Mouse (Mus musculus): ENCODE results near the gene Plxna4.

Gene Plxna4

DNA sequence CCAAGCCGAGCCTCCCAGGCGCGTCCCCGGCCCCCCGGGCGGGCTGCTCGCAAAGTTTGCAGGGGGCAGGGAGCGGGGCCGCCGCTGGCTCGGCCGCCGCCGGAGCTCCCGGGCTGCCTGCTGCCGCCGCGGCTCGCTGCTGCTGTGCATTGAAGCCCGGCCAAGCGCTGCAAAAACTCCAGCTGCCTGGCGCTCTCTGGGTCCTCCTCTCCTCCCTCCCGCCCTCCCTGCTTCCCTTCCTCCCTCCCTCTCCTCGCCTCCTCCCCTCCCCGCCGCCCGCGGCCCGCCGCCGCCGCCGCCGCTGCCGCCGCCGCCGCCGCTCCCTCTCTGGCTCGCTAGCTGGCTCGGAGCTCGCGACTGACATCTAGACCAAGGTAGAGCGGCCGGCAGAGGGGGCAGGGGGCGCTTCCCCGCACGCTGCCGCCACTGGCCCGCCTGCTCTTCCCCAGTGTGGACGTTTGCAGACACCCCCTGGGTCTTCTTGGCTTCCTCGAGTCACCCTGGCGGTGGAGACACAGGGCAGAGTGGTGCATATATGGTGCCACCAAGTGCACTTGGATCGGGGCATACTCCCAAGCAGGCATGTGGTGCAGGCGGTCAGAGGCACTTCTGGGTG is at the start of gene Plxna4:
TSS of gene Plxna4 (minus strand) at position 137 of the 616 bp plus-strand sequence.
- DNase-seq, result peak; percentile 89

DNA sequence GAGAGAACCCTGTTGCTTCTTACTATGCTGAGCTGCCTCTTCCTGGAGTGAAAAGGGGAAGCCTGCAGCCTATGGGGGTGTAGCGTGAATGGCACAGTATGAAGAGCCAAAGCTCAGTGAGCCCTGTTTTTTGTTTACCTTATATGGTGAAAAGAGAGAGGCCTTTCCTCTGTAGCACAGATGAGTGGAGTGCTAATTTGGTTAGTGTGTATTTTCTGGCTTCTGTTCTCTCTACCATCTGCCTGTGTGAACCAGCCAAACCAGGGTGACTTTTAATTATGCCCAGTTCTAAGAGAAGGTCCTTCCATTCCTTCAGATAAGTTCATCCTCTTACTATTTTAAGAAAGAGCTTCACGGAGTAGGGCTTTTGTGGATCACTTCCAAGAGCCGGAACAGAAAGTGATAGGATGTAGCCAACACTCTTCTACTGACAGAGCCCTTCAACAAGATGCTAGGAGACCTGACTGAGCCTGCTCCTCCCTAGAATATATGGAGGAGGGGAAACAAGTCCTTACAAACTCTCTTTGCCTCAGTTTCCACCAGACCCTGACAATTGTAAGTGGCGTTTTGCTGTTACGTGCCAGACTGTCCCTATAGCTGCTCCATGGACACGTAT is 49.7 kb upstream of the Plxna4 start:
- no peak for DNase-seq

DNA sequence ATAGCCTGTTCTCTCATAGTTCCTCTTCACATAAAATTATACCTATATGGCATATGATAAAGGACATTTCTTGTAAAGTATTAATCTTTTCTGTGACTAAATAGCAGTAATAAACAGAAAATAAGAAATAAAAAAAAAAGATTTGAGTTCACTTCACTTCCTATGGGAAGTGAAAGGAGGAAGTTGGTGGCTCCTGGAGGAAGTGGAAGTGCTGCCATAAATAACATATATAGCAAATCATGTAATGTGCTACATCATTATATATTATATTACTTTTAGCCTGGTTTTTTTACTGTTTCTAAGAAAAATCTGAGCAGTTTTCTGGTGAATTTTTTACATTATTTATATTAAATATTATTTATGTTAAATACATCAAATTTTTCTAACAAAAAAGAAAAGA is 22.7 kb upstream of the Plxna4 start:
- DNase-seq, result no peak

DNA sequence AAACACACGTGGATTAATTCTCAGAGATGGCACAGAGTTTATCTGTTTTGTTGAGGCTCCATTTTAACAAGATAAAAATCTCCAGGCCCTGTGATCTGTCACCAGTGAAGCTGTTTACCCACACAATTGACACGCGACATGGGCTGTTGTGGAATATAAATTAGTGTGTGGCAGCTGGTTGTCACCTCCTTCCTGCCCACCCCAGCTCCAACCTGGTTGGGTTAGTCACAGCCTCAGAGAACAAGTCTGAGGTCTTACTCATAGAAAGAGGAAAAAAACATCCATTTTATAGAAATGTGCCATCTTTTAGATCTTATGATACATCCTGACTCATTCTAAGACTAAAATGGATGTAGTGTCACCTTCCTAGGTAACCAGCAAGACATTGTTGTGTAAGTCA is 18.8 kb upstream of the Plxna4 start:
- no peak for DNase-seq

DNA sequence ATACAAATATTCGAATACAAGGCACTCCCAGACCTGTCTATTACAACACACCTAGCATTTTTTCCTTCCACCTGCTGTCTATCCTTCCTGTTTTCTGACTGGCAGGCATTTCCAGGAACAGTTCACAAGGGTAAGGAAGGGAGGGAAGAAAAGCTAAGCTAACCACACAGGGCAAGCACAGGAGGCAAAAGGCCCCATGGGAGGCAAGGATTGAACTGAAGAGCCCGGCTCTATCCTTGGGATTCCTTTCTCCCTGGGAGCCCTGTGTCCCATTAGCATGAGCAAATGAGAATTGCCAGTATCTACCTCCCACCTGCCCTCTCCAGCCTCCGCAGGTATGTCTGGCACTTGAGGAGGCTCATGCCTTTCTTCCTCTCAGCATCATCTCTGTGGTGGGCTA is 17.6 kb upstream of the Plxna4 start:
- DNase-seq, result no peak

DNA sequence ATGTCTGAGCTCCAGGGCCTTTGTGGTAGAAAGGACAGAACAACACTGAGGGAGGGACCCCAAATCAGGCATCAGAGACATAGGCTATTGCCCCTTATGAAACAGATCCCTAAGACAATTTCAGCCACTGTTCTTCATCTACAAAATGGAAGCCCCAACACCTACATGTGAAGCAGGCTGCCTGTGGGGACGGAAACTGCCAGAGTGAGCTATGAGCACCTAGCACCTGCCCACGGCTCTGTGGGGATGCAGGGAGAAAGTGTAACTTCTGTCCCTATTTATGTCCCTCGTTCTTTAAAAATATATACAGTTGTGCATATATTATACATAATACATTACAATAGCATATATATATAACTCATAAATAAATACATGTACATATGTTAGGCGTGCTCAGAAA is 16.9 kb upstream of the Plxna4 start:
- no peak for DNase-seq

DNA sequence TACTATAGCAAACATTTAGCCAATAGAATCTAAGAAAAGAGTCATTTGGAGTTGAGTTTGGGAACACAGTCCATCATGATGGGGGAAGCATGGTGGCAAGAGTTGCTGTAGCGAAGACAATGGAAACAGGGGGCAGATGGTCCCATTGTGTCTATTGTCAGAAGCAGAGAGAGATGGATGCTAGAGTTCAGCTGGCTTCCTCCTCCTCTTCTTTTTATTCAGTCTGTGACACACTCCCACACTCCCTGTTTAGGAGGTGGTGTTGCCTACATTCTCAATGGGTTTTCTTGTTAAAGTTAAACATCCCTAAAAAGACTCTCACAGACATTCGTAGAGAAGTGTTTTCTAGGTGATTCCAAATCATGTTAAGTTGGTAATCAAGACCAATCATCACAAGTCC is 14.1 kb upstream of the Plxna4 start:
- DNase-seq, result no peak

DNA sequence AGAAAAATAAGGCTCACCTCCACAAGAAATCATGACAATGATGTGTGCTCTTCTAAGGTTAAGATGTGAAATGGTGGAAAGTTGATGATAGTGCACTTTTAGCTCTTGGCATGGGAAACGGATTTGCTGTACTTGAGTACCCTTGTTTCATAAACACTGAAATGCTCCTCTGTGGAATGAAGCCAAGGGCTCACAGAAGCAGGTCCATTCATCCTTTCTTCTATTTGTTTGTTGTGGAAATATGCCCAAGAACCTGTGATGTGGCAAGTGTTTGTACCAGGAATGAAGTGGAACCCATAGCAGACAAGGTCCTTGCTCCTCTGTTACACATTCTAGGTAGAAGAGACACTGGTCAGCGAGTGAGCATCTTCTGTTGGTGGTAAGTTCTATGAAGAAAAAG is 13.3 kb upstream of the Plxna4 start:
- DNase-seq, result no peak

DNA sequence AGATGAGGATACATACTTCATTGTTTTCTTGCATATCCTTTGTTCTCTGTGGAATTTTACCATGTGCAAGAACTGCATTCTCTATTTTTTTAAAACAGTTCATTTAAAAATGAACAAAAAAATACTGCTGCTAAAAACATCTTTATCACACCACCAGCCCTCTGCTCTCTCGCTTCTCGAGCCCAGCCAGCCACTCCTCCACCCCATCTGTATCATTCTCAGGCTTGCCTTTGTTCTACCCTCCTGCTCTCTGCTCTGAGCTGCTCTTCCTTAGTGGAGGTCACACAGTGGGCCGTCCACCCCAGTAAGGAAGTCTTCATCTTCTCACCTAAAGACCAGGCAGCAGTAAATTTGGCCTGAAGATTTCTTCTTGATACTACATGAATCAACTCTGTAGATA is 7.6 kb upstream of the Plxna4 start:
- DNase-seq, result no peak

DNA sequence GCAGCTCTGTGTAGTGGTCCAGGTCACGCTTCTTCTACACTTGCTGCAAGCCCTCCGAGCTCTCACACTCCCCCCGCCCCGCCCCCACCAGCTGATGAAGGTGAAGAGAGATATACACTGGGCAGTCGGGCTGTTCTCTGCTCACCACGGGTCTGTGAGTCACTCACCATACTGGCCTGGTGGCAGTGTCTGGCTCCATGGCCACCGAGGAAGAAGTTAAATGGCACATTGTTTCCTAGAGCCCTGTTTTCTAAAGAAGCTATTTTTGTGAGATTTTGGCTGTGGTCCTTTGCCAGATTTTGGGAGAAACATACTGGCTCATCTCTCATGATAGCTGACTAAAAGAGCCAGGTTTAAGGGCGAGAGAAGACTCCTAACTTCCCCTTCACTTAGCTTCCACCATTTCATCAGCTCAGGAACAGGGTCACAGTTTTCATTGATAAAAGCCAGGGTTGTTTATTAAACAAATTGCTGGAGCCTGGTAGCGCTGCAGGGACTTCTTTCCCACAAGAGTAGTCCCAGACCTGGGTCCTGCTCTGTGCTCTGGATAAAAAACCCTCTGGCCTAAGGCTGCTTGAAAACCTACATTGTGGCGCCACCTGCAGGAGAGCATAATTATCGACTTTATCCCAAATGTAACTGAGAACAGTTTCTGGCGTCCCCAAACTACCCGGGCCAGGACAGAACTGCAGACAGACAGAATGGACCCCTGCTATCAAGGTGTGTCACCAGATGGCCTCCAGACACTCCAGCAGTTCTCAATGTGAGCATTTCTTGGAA is 3.2 kb upstream of the Plxna4 start:
- DNase-seq, result peak; percentile 88

DNA sequence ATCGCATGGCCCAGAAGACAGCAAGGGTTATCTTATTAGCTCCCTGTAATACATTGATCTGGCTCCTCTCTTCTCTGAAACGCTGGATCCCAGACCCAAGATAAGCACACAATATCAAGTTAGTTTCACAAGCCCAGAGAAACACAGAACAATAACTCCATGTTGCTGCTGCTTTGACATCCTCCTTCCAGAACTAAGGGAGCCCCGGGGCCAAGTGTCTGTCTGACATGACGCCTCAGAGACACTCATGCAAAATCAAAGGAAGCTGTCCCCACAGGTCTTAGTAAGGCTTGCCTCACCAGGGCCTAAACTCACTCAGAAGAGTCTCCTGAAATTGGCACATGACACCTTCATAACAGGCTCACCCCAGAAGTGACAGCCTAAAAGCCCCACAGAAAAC is 1.6 kb upstream of the Plxna4 start:
- DNase-seq, result no peak

DNA sequence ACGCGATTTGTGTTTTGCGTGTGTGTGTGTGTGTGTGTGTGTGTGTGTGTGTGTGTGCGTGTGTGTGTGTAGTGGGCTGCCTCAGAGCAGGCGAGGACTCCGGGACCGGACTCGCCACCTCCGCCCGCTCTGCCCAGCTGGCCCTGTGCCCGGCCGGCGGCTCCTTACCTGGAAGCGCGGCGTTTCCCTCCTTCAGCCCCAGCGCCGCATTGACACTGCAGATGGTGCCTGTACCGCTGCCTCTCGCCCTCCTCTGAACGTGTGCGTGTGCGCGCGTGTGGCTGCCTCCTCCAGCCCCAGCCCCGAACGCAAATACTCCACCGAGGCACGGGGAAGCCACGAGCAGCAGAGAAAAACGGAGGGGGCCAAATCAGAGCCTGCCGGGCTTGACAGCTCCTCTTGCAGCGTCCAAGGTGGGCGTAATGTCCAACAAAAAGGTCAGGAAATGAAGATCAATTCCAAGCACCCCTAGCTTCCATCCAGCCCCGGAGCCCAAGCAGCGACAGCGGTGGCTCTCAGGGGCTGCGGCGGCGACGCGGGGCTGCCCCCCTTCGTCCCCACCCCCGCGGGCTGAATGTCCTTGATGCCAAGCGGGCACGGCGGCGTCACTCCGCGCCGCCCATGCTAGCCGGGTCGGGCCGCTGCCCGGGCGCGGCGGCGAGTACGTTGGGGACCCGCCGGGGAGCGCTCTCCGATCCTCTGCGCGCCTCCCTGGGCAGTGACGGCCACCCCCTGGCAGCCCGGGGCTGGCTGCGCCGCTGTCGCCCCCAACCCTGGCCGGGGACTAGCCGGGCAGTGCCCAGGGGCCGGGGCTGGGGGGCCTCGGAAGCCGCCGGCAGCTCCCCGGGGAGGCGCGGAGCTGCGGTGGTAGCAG is 619 bp downstream of the Plxna4 start:
- peak; percentile 72 for DNase-seq

DNA sequence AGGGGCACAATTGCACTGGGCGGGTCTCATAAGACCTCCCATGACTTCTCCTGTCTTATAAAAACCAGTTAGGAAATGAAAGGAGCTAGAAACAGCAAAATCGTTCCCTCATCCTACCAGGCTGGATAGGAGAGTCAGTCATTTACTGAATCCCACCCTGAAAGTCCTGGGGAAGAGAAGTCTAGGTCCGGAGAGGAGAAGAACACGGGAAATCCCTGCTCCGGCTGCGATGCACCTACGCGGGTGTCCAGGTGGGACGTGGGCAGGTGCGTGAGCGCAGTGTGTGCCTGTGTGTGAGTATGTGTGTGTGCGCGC is 1.2 kb downstream of the Plxna4 start:
- DNase-seq, result no peak

DNA sequence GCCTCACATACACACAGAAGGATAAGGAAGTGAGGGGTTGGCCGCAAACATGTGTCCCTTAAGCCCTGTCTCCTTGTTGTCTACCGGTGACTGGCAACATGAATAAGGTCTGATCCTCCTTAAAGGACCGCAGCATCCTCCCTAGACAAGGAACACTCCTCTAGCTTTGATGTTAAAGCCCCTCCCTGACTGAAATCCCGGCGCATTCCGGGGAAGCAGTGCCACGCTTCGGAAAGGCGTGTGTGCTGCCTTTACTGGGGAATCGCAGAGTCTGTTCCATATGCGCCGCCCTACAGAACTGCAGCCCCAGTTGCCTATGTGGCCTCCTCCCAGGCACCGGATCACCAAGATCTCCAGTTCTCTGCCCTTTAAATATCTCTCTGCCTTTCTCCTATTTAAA is 1.6 kb downstream of the Plxna4 start:
- peak; percentile 27 for DNase-seq

DNA sequence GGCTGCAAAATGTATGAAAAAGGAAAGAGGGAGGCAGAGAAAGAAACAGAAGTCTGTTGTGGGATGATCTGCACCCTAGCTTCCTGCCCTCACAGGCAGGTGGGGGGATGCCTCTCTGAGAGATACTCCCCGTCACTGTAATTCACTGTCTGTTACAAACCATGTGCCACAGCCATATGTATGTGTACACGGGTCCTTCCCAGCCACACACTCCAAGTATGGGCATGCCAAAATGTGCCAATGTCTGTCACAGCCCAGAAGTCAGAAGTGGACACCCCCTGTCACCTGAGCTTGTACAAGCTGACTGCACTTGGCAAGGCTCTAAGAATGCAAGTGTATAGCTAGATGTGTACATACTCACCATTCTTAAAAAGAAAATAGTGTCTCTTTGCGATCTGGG is 2.8 kb downstream of the Plxna4 start:
- DNase-seq, result no peak

DNA sequence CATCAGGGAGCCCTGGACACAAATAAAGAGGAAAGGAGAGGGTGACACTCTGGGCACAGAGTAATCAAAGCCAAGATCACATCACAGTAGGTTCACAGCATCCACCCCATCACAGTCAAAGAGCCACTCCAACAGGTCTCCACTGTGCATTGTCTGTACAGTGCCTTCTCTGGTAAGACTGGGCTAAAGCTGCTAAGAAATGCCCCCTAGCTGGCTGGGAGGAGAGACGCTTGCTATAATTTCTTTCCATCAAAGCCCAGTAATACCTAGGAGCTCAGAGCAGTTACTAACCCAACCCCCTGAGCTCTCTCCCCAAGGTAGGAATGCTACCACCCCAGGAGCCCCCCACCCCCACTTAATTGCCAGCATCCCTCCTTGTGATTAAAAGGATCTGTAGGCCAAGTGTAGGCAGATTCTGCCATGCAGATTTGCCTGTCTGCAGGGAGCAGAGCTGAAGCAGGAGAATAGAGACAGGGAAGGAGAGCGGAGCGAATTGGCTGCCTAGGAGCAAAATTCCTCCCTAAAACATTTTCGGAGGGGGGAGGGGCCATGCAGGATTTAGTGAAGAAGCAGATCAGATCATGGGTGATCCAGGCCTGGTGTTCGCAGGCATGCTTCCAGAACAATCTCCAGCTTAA is 3.6 kb downstream of the Plxna4 start:
- no peak for DNase-seq

DNA sequence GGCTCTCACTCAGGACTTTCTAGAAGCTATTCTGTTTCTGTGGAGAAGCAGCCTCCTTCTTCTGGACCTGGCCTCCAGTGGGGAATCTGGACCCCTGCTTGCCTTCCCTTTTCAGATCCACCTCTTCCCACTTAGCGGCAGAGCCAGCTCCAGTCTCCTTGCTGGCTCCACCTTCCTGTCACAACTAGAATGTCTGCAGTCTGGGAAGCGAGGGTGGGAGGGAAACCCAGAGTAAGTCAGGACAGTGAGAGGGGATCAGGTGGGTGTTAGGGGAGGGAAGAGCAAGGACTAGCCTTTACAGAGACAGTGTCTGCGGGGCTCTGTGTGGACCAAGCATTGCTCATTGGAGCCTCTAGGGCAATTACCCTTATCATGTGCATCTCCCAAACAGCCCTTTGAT is 4.4 kb downstream of the Plxna4 start:
- DNase-seq, result no peak

DNA sequence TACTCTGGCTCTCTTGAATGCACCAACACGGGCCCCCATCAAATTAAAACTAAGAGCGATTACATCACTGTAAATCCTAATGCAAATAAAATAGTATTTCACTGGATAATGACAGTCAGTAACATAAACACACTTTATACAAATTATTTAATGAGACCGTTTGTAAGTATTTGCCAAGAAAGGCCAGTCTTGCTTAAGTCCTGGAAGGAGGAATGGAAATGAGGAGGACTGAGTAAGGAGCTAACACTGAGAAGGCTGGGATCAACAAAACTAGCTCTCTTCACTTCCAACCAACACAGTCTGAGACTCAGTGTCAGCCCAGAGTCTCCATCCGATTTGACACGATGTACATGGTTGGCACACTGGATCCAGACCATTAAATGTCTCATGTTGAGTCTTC is 16.5 kb downstream of the Plxna4 start:
- no peak for DNase-seq

DNA sequence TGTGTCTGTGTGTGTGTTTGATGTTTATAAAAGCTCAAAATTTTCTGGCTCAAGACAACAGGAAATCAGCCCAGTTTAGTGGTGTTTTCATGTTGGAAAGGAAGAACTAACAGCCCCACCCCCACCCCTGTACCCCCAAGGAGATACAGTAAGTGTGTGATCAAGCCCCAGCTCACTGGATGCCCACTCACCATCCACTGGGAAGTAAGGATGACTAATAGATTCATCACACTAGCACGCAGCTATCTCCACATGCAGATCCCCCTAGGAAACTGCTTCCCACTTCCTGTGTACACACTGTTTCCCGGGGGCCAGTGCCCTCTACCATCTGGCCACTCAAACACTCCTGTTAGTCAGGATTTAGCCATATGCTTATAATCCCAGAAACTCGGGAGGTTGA is 17.5 kb downstream of the Plxna4 start:
- DNase-seq, result no peak

DNA sequence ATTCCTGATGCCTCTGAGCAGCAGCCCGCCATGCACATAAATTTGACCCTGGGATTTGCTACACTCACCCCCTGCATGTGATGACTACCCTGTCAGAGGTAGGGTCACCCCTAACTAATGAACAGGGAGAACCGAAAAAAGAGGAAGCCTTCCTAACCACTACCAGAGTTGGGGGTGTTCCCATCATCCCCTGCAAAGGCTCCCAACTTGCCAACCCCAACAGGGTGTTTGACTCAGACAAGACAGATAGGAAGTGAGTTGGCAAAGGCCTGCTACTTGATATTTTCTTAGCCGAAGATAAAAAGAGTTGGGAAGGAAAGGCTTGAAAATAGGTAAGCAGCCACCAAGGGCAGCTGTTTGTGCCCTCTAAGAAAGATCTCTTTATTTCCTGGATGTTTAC is 18.1 kb downstream of the Plxna4 start:
- DNase-seq, result no peak

DNA sequence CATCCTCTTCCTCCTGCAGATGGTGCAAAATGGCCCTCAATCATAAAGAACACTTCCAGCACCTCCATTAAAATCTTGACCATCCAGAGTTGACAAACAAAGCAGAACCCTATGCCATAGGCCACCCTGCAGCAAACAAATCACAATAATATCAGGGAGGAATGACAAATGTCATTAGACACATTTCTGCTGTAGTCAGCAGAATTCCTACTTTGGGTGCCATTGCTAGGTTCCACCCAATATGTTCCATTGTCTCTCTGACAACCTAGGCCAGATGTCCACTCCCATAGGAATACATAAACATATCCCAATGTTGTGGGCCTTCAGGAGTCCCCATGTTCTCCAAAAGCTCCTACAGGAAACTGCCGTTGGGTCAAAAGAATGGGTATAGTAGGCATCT is 41.1 kb downstream of the Plxna4 start:
- DNase-seq, result no peak

DNA sequence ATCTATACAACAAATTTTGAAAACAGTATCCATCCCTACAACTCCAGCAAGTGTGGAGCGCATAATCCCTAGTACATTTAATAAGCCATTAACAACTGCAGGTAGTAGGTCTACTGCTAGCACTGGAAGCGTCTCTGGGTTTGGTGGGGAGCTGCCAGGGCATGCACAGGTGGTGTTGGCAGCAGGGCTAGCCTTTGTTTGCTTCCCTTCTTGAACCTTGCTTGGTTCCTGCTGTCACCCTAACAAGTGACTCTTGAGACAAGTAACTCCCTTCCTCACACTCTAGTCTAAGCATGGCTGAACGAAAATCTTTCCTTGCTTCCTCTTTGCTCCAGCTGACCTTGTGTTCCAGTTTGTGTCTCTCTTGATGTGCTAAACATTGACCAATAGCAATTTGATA is 44.0 kb downstream of the Plxna4 start:
- no peak for DNase-seq

DNA sequence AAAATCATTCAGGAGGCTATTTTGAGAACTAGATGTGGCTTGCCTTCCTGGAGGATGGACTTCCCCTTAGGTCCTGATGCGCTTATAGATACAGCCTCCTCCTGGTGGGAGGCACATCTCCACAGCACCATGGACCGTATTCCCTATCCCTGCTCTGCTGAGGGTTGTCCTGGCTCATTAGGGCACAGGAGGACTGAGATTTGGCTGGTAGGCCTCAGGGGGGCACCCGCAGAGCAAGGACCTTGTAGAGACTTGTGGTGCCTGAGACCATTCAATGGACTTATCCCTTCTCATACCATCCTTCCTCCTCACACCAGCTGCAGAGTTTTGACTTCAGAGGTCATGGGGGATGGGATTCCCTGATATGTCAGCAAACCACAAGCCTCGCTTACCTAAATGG is 47.8 kb downstream of the Plxna4 start:
- no peak for DNase-seq

Measured in kidney, postnatal 10 days (tissue).